In genomic region chr1:37220134-37220907, GRCm38 (mm10) we compare ENCODE assay signal across 9 mouse cellular contexts. TPM values are rescaled to one million over a fixed set of nuclear protein-coding genes. Genes with fewer than 3 reads are reported as not detected.
DNase-seq lines count a peak whose midpoint lies in the region; ATAC-seq and TF ChIP-seq lines count a peak whose summit lies in the region.
"Had no signal": no experiment of that assay in that cellular context is flagged by ENCODE, and none has a peak within 500 bp of the region (broad histone marks: within the 10 kb centered on the region; RNA-seq: fewer than 3 reads in every experiment).

No protein-coding gene starts in this region.

- H3K4me3 ChIP-seq in liver, embryonic 12.5 days, result no peak overlapping the region
- no peak overlapping the region for H3K4me3 ChIP-seq in forebrain, postnatal 0 days (ENCODE audit: low read depth, low read length)
- no peak overlapping the region for H3K4me3 ChIP-seq in neural tube, embryonic 12.5 days
- no peak overlapping the region for H3K4me3 ChIP-seq in kidney, embryonic 14.5 days (ENCODE audit: low read length)
- H3K4me3 ChIP-seq: erythroblast, embryonic 14.5 days had no signal

- no peaks in the 10 kb centered on the region for H3K36me3 ChIP-seq in liver, embryonic 12.5 days
- H3K36me3 ChIP-seq in forebrain, postnatal 0 days (ENCODE audit: insufficient read depth), result no peaks in the 10 kb centered on the region
- no peaks in the 10 kb centered on the region for H3K36me3 ChIP-seq in neural tube, embryonic 12.5 days
- no peaks in the 10 kb centered on the region for H3K36me3 ChIP-seq in kidney, embryonic 14.5 days (ENCODE audit: control insufficient read depth, insufficient read depth, low read length)

- WGBS in liver, embryonic 12.5 days (ENCODE audit: insufficient replicate concordance), result 49% methylated on average over 6 of the region's 6 CpGs
- 23% methylated on average over 6 of the region's 6 CpGs for WGBS in forebrain, postnatal 0 days
- WGBS in neural tube, embryonic 12.5 days, result 38% methylated on average over 6 of the region's 6 CpGs
- WGBS in kidney, embryonic 14.5 days, result 63% methylated on average over 6 of the region's 6 CpGs

- H3K9ac ChIP-seq in liver, embryonic 12.5 days, result no peak overlapping the region
- no peak overlapping the region for H3K9ac ChIP-seq in forebrain, postnatal 0 days
- no peak overlapping the region for H3K9ac ChIP-seq in neural tube, embryonic 12.5 days
- no peak overlapping the region for H3K9ac ChIP-seq in kidney, embryonic 14.5 days (ENCODE audit: low read depth, low read length)

- H3K4me1 ChIP-seq in liver, embryonic 12.5 days, result no peaks in the 10 kb centered on the region
- peaks cover 16% of the 10 kb centered on the region for H3K4me1 ChIP-seq in forebrain, postnatal 0 days (ENCODE audit: insufficient read depth)
- peaks cover 12% of the 10 kb centered on the region for H3K4me1 ChIP-seq in neural tube, embryonic 12.5 days
- H3K4me1 ChIP-seq in kidney, embryonic 14.5 days (ENCODE audit: control insufficient read depth, insufficient read depth, low read length), result no peaks in the 10 kb centered on the region

- no peak overlapping the region for H3K27ac ChIP-seq in liver, embryonic 12.5 days
- H3K27ac ChIP-seq in forebrain, postnatal 0 days (ENCODE audit: low read depth, low read length), result peak overlapping the region; percentile 64
- H3K27ac ChIP-seq in neural tube, embryonic 12.5 days, result no peak overlapping the region
- H3K27ac ChIP-seq in kidney, embryonic 14.5 days (ENCODE audit: low read depth, low read length), result no peak overlapping the region

- H3K9me3 ChIP-seq in liver, embryonic 12.5 days (replicated peaks), result no peaks in the 10 kb centered on the region
- no peaks in the 10 kb centered on the region for H3K9me3 ChIP-seq in forebrain, postnatal 0 days (ENCODE audit: low read length)
- no peaks in the 10 kb centered on the region for H3K9me3 ChIP-seq in neural tube, embryonic 12.5 days
- no peaks in the 10 kb centered on the region for H3K9me3 ChIP-seq in kidney, embryonic 14.5 days (ENCODE audit: control insufficient read depth, low read length)

- intact Hi-C loops in gastrocnemius, postnatal 14 days (cut with DNase I; ENCODE audit: low total_unique reads), result no loop called here

- no peak overlapping the region for H3K4me2 ChIP-seq in liver, embryonic 12.5 days
- peak overlapping the region; percentile 20; the same call in 1 of the 2 replicates for H3K4me2 ChIP-seq in forebrain, postnatal 0 days (ENCODE audit: low read depth)
- 0 out of 2 replicates have a peak overlapping the region, but pooled peaks have one; percentile 7 for H3K4me2 ChIP-seq in neural tube, embryonic 12.5 days (replicated peaks)
- no peak overlapping the region for H3K4me2 ChIP-seq in kidney, embryonic 14.5 days (replicated peaks; ENCODE audit: low read depth, low read length)

- peak; percentile 14 for DNase-seq in liver
- peak; percentile 94 for DNase-seq in forebrain, postnatal 0 days
- peak; percentile 72 to 87 for DNase-seq in layer of hippocampus, postnatal 14 days (ENCODE audit: low spot score in 2 of 2)
- DNase-seq in gastrocnemius, adult 18-20 months (ENCODE audit: low spot score), result no peak
- DNase-seq in gastrocnemius, postnatal 14 days, result no peak

- 0 out of 2 replicates have a peak, but pooled peaks cover 2% of the 10 kb centered on the region for H3K27me3 ChIP-seq in liver, embryonic 12.5 days (replicated peaks)
- H3K27me3 ChIP-seq in forebrain, postnatal 0 days (ENCODE audit: insufficient read depth, low read length), result peaks cover 6% of the 10 kb centered on the region; the same call in 1 of the 2 replicates
- H3K27me3 ChIP-seq in neural tube, embryonic 12.5 days (replicated peaks), result no peaks in the 10 kb centered on the region; the same call in 1 of the 2 replicates
- no peaks in the 10 kb centered on the region for H3K27me3 ChIP-seq in kidney, embryonic 14.5 days (ENCODE audit: control insufficient read depth, insufficient read depth, low read length)

- ATAC-seq in liver, embryonic 12.5 days, result no peak
- peak; percentile 99 for ATAC-seq in forebrain, postnatal 0 days
- ATAC-seq in neural tube, embryonic 12.5 days (ENCODE audit: low FRiP score, low read depth), result peak; percentile 84
- ATAC-seq in kidney, embryonic 14.5 days (ENCODE audit: low FRiP score, low TSS enrichment), result no peak

- TF ChIP-seq CTCF in forebrain, postnatal 0 days (IDR thresholded peaks at IDR 0.05; ENCODE audit: low read depth), result no peak

RNA-seq across cellular contexts. Expression of gene Cnga3, which starts 6.1 kb away (rescaled TPM):
- not detected in 2 replicates for polyA plus RNA-seq in liver, embryonic 12.5 days (2016; fragmentation: Nextera tagmentation; extraction: Ambion mirVana)
- 0.15 and 1.8 TPM in 2 replicates for total RNA-seq in forebrain, postnatal 0 days (2014; rRNA removed)
- polyA plus RNA-seq in forebrain, postnatal 0 days (2015; fragmentation: Nextera tagmentation; extraction: Ambion mirVana), result 0.18 and 0.52 TPM in 2 replicates
- under 1 TPM; 0.81 to 0.85 TPM for total RNA-seq in layer of hippocampus, postnatal 14 days (2021)
- not detected in 2 replicates for polyA plus RNA-seq in neural tube, embryonic 12.5 days (2016; fragmentation: Nextera tagmentation; extraction: Ambion mirVana)
- not detected in 2 replicates for polyA plus RNA-seq in kidney, embryonic 14.5 days (2014; fragmentation: Nextera tagmentation; extraction: Ambion mirVana)
- total RNA-seq in gastrocnemius, adult 18-20 months (2021), result under 1 TPM; 0.34 to 0.38 TPM
- total RNA-seq in gastrocnemius, postnatal 14 days (2021), result under 1 TPM; 0.51 to 0.92 TPM
- polyA plus RNA-seq: erythroblast, embryonic 14.5 days had no signal

Comparison
In these comparisons a context has a peak if more than half of its experiments do, and no peak if none do; other contexts are left out.
1. DNase-seq: peak in liver (single experiment), forebrain, postnatal 0 days (single experiment) and layer of hippocampus, postnatal 14 days (2 of 2); none in gastrocnemius, adult 18-20 months (single experiment) and gastrocnemius, postnatal 14 days (single experiment).
2. ATAC-seq: peak in forebrain, postnatal 0 days (single experiment) and neural tube, embryonic 12.5 days (single experiment); none in liver, embryonic 12.5 days (single experiment) and kidney, embryonic 14.5 days (single experiment).
3. H3K4me2 ChIP-seq: peak in forebrain, postnatal 0 days (single experiment) and neural tube, embryonic 12.5 days (single experiment); none in liver, embryonic 12.5 days (single experiment) and kidney, embryonic 14.5 days (single experiment).